Mouse (Mus musculus) kidney, embryonic 14.5 days (tissue): ENCODE measurements around the gene Tmc8. TPM values are rescaled to one million over a fixed set of nuclear protein-coding genes. Genes with fewer than 3 reads are reported as not detected.
A peak's percentile ranks its signal among the peaks of the same experiment; 100 is the strongest.
"Not testable (repeated sequence)": the region's sequence is repeated elsewhere in the genome, so short reads cannot be mapped to it uniquely, and the experiment has no call there.

Experiments
- ATAC-seq: fragments of 200-750 bp; cut with Nextera tagmentation; 2 replicates; pipeline ENCODE4 v1.8.0; 2017; ENCODE audit warnings: moderate number of reproducible peaks, mild to moderate bottlenecking, moderate TSS enrichment, moderate library complexity; ENCODE audit not compliant: low FRiP score, low TSS enrichment
- H3K27ac ChIP-seq: fragments of 300-500 bp; sonication (generic); 2 replicates; pipeline ENCODE4 v1.5.1; 2014; ENCODE audit warnings: low read depth, mild to moderate bottlenecking, low read length, moderate library complexity, mixed read lengths
- H3K27me3 ChIP-seq: fragments of 300-500 bp; sonication (generic); 2 replicates; pipeline ENCODE4 v1.6.1; 2014; ENCODE audit warnings: mild to moderate bottlenecking, low read length; ENCODE audit not compliant: control insufficient read depth, insufficient read depth
- H3K36me3 ChIP-seq: fragments of 300-500 bp; sonication (generic); 2 replicates; pipeline ENCODE4 v1.6.1; 2014; ENCODE audit warnings: low read length, mixed read lengths; ENCODE audit not compliant: control insufficient read depth, insufficient read depth
- H3K4me1 ChIP-seq: fragments of 300-500 bp; sonication (generic); 2 replicates; pipeline ENCODE4 v1.6.1; 2014; ENCODE audit warnings: low read length, mixed read lengths; ENCODE audit not compliant: control insufficient read depth, insufficient read depth
- H3K4me2 ChIP-seq: fragments of 300-500 bp; sonication (generic); replicated peaks from 2 replicates; pipeline ENCODE4 v1.6.1; 2014; ENCODE audit warnings: low read depth, mild to moderate bottlenecking, low read length
- H3K4me3 ChIP-seq: fragments of 300-500 bp; sonication (generic); 2 replicates; pipeline ENCODE4 v1.5.1; 2014; ENCODE audit warnings: mild to moderate bottlenecking, low read length
- H3K9ac ChIP-seq: fragments of 300-500 bp; sonication (generic); 2 replicates; pipeline ENCODE4 v1.6.1; 2014; ENCODE audit warnings: low read depth, mild to moderate bottlenecking, low read length, moderate library complexity
- H3K9me3 ChIP-seq: fragments of 300-500 bp; sonication (generic); 2 replicates; pipeline ENCODE4 v1.6.1; 2016; ENCODE audit warnings: low read length; ENCODE audit not compliant: control insufficient read depth
- WGBS: fragments of 180-500 bp; shearing (Covaris S2); extraction: QIAGEN DNeasy Blood & Tissue Kit; methylation state at CpG from one replicate; pipeline ENCODE4 v1.1.7; 2014; 5-methylcytosine and 5-hydroxymethylcytosine counted together
- polyA plus RNA-seq: library from polyadenylated mRNA; unstranded; fragments of >200 nt; fragmentation: Nextera tagmentation; extraction: Ambion mirVana; gene quantifications from 2 replicates; pipeline ENCODE4 v1.2.1, GENCODE M21; 2014

The Tmc8 gene
- polyA plus RNA-seq, 1 experiment from 2014 or later, result 3.4 TPM

DNA sequence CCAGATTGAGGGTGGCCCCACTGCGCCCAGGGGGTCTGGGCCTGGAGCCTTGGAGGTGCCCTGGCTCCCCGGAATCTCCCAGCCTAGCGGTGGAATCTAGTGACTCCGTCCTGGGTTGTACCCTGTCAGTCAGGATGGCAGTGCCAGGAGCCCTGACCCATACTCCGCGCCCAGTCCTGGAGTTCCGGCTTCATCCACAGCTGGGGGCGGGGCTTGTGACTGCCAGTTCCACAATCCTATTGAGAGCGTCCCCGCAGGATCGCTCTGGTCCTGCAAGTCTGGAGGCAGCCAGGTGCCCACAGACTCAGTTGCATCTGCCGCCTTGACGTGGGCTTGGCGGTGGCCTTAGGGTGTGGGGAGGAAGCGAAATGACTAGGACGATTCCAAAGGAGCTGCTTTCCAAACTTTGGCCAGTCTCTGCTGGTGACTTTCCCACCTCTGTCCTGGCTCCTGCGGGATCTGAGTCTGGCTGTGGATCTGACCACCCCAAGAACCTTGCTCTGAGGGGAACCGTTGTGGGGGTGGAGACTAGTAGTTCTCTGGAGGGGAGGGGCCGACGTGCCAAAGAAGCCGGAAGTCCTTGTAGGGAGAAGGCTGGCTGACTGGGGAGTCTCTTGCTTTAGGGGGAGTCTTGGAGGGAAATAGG lies 28.6 kb downstream of the Tmc8 start:
- Histone ChIP-seq H3K9ac (peak overlapping the region; percentile 72), H3K4me2 (peak overlapping the region; percentile 93), H3K4me3 (peak overlapping the region; percentile 75), H3K36me3 (peaks cover 29% of the 10 kb centered on the region), H3K9me3 (no peaks in the 10 kb centered on the region), H3K4me1 (peaks cover 14% of the 10 kb centered on the region), H3K27me3 (no peaks in the 10 kb centered on the region), H3K27ac (peak overlapping the region; percentile 44; the same call in 1 of the 2 replicates)
- peak; percentile 87 for ATAC-seq
- 0% methylated on average over 21 of the region's 21 CpGs for WGBS

DNA sequence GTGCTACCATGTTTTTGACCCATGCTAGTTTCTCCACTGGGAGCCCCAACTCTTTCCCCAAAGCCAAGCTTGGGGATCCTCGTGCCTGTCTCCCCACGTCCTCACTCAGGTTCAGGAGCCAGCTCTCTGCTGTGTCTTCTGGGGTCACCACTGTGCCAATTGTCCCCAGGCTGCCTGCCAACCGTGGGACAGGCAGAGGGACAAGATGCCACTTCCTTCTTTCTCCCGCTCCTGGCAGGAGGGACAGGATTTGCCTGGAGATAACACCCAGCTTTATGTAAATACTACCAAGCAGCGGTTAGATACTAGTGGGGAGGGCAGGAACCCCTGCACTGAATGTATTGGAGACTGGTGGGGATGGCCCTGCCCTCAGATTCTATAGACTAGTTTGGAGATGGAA lies 32.0 kb downstream of the Tmc8 start:
- no peak overlapping the region for H3K27ac ChIP-seq

DNA sequence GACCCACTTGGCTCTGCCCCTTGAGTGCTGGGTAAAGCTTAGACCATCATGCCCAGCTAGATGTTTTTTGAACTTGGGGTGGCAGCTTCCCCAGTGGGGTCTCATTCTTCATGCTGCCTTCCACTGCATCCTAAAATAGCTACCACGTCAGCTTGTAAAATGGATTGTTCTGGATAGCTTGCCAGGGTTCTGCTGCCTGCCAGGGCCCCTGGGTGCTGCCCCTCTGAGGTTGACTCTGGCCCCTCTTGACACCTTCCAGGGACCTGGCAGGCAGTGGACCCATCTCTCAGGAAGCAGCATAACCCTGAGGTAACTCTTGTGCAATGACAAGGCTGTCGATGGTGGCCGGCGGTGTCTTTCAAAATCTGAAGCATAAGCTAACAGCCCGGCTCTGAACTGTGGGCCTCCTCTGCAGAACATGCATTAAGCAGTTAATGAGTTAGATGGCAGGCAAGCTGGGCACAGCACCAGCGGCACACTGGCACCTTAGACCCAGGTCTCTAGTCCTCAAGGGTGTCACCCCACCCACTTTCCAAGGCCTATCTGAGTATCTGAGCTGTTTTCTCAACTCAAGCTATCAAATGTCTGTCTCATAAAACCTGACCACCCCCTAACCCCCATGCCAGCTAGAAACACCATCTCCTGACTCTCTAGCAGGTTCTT lies 33.0 kb downstream of the Tmc8 start:
- peaks cover 9% of the 10 kb centered on the region for H3K4me1 ChIP-seq
- H3K36me3 ChIP-seq, result peaks cover 69% of the 10 kb centered on the region
- no peaks in the 10 kb centered on the region for H3K9me3 ChIP-seq
- no peak overlapping the region for H3K27ac ChIP-seq
- no peak overlapping the region for H3K4me2 ChIP-seq
- H3K9ac ChIP-seq, result no peak overlapping the region
- ATAC-seq, result no peak
- no peak overlapping the region for H3K4me3 ChIP-seq
- 92% methylated on average over 6 of the region's 6 CpGs for WGBS
- no peaks in the 10 kb centered on the region for H3K27me3 ChIP-seq

More for the DNA sequence above, 32.0 kb downstream of the Tmc8 start:
- H3K9ac ChIP-seq, result no peak overlapping the region
- no peaks in the 10 kb centered on the region for H3K9me3 ChIP-seq
- WGBS, result 88% methylated on average over 5 of the region's 5 CpGs
- no peak overlapping the region for H3K4me2 ChIP-seq
- peaks cover 59% of the 10 kb centered on the region for H3K36me3 ChIP-seq
- peaks cover 13% of the 10 kb centered on the region for H3K4me1 ChIP-seq
- H3K27me3 ChIP-seq, result no peaks in the 10 kb centered on the region
- no peak overlapping the region for H3K4me3 ChIP-seq
- ATAC-seq, result no peak

DNA sequence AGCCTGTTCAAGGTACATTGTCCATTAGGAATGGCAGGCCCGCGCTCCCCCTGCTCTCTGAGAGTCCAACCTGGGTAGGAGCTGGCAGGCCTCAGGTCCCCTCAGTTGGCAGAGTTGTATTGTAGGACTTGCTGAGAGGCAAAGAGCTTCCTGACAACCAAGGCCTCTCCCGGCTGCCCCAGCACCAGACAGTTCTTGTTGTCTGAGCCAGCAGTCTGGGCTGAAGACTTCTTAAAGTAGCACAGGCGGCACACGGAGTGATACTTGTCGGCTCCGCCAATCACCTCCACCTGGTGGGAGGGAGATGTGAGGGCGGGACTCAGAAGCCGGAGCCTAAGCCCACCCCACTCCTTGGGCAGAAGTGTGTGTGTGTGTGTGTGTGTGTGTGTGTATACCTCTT lies 34.0 kb downstream of the Tmc8 start:
- not testable (repeated sequence) for H3K4me3 ChIP-seq, ATAC-seq, H3K4me2 ChIP-seq, H3K4me1 ChIP-seq, H3K27me3 ChIP-seq, H3K27ac ChIP-seq, H3K9ac ChIP-seq, H3K9me3 ChIP-seq
- WGBS, result 83% methylated on average over 9 of the region's 9 CpGs
- H3K36me3 ChIP-seq, result peaks cover 78% of the 10 kb centered on the region

DNA sequence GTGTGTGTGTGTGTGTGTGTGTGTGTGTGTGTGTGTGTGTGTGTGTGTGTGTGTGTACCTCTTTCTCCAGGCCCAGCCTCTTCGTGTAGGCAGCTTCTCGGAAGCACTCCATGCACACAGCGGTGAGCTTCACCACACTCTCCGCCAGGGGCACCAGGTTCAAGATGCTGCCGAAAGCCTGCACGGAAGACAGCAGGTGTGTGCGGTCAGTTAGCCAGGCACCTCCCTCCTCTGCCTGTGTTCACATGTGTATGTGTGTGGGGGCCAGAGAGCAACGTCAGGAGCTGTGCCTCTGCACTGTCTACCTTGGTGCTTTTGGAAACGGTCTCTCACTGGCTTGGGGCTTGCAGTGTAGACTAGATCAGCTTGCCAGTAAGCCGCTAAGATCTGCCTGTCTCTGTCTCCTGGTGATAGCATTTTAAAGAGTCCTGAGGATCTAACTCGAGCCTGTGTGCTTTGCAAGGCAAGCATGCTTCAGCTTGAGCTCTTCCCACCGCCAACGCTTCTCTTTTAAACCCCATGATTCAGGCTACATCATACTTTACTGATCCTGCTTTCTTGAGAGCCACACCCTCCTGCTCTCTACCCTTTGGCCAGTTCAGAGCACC lies 34.6 kb downstream of the Tmc8 start:
- H3K4me1 ChIP-seq, result no peaks in the 10 kb centered on the region
- ATAC-seq, result no peak
- H3K9me3 ChIP-seq, result no peaks in the 10 kb centered on the region
- no peaks in the 10 kb centered on the region for H3K27me3 ChIP-seq
- peaks cover 85% of the 10 kb centered on the region for H3K36me3 ChIP-seq
- H3K27ac ChIP-seq, result no peak overlapping the region
- no peak overlapping the region for H3K4me2 ChIP-seq
- no peak overlapping the region for H3K4me3 ChIP-seq
- 90% methylated on average over 13 of the region's 13 CpGs for WGBS
- no peak overlapping the region for H3K9ac ChIP-seq

DNA sequence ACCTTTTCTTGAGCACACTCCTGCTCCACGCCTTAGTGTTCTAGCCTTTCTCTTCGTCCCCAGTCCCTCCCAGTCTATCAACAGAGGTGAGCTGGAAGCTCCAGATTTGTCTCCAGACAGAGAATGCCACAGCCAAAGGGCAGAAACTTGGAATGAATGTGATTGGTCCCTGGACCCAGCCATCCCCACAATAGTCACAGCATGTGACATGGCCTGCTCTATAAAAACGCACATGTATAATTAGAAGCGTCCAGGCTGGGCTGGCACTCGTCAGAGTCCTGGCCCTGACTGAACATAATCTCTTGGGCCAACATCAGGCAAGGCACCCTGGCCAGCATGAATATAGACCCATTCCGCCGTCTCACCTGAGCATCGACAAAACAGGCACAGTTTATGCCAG lies 37.2 kb downstream of the Tmc8 start:
- Histone ChIP-seq H3K27me3 (no peaks in the 10 kb centered on the region), H3K4me3 (no peak overlapping the region), H3K9me3 (no peaks in the 10 kb centered on the region), H3K27ac (no peak overlapping the region), H3K36me3 (peaks cover 90% of the 10 kb centered on the region), H3K4me1 (peaks cover 15% of the 10 kb centered on the region), H3K4me2 (no peak overlapping the region), H3K9ac (no peak overlapping the region)
- WGBS, result 92% methylated on average over 8 of the region's 8 CpGs
- no peak for ATAC-seq

DNA sequence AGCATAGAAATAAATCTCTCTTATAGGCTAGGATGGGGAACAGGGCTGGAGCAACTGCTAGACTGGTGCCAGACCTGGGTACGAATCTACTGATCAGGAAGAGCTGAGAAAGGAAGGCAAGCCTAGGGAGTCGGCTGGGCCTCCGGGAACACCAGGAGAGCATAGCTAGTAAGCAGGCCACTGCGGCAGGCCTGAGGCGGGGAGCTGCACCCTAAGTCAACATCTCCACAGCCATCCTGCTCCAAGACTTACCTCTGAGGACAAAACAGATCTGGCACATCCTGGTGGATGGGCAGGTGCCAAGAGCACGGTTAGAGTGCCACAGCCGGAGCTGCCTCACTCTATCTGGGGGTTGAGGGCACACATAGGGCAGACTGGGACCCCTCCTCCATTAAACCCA lies 38.3 kb downstream of the Tmc8 start:
- ATAC-seq, result no peak
- 92% methylated on average over 7 of the region's 7 CpGs for WGBS
- no peak overlapping the region for H3K9ac ChIP-seq
- H3K27me3 ChIP-seq, result no peaks in the 10 kb centered on the region
- H3K4me2 ChIP-seq, result no peak overlapping the region
- no peak overlapping the region for H3K4me3 ChIP-seq
- no peaks in the 10 kb centered on the region for H3K9me3 ChIP-seq
- peaks cover 80% of the 10 kb centered on the region for H3K36me3 ChIP-seq
- H3K4me1 ChIP-seq, result peaks cover 24% of the 10 kb centered on the region
- no peak overlapping the region for H3K27ac ChIP-seq

DNA sequence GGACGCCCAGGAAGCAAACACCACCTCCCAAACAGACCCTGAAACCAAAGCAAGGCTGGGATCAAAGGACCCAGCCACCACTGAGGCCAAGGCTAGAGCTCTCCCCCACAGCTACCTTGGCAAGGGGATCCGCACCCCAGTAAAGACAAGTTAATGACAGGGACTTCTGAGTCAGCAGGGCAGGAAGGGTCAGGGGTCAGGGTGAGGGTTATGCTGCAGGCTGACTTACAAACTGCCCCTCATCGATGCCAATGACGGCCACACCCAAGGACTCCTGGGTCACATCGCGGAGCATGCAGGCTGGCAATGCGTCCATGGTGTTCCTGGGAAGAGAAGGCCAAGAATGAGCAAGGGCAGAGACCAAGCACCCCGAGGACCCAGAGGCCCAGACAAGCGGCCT lies 40.0 kb downstream of the Tmc8 start:
- Histone ChIP-seq H3K4me2 (no peak overlapping the region), H3K9ac (no peak overlapping the region), H3K4me1 (peaks cover 31% of the 10 kb centered on the region), H3K27ac (no peak overlapping the region), H3K4me3 (no peak overlapping the region), H3K9me3 (no peaks in the 10 kb centered on the region), H3K27me3 (no peaks in the 10 kb centered on the region), H3K36me3 (peaks cover 67% of the 10 kb centered on the region)
- ATAC-seq, result no peak
- WGBS, result 78% methylated on average over 9 of the region's 9 CpGs

DNA sequence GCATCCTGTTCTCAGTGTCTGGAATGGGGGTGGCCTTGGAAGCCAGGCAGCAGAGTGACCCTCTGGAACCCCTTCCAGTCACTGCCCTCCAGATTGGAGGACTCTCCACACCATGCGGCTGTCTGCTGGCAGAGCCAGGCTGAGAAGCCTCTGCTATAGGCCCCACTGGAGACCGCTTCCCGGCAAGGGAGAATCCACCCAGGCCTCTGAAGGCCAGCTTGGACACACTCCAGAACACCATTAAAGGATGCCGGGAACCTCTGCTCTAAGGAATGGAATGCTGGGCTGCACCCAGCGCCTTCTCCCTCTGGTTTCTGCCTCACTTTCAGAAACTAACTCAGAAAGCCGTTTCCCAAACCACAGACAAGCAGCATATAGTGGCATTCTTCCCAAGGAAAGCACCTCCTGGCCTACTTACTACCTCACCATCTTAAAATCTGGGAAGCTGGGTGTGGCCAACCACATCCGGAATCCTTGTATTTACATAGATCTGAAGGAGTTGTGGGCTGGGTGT lies 40.9 kb downstream of the Tmc8 start:
- peaks cover 36% of the 10 kb centered on the region for H3K4me1 ChIP-seq
- H3K27me3 ChIP-seq, result no peaks in the 10 kb centered on the region
- no peak overlapping the region for H3K4me2 ChIP-seq
- H3K9ac ChIP-seq, result no peak overlapping the region
- no peak overlapping the region for H3K27ac ChIP-seq
- WGBS, result 83% methylated on average over 7 of the region's 7 CpGs
- no peak for ATAC-seq
- no peak overlapping the region for H3K4me3 ChIP-seq
- H3K36me3 ChIP-seq, result peaks cover 58% of the 10 kb centered on the region
- H3K9me3 ChIP-seq, result no peaks in the 10 kb centered on the region
